Mouse (Mus musculus) stomach, postnatal 0 days (tissue): ENCODE results near the gene Olfr1388.
"Not testable (repeated sequence)": the region's sequence is repeated elsewhere in the genome, so short reads cannot be mapped to it uniquely, and the experiment has no call there.

Experiments used
- CTCF ChIP-seq: IDR thresholded peaks from 2 replicates; pipeline ENCODE4 v1.5.1; 2016; ENCODE audit warnings: antibody characterized with exemption, low read depth, mild to moderate bottlenecking, moderate library complexity
- EP300 ChIP-seq: optimal IDR thresholded peaks from 2 replicates; pipeline ENCODE3; 2016; ENCODE audit warnings: antibody characterized with exemption

DNA sequence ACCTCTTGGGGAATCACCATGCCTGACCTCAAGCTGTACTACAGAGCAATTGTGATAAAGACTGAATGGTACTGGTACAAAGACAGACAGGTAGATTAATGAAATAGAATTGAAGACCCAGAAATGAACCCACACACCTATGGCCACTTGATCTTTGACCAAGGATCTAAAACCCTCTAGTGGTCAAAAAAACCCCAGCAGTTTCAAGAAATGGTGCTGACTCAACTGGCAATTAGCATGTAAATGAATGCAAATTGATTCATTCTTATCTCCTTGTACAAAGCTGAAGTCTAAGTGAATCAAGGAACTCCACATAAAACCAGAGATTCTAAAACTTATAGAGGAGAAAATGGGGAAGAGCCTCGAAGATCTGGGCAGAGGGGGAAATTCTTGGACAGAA lies 43.7 kb upstream of the Olfr1388 start:
- TF ChIP-seq CTCF, EP300: not testable (repeated sequence)
